Mouse (Mus musculus) brain, embryonic 14.5 days (tissue): ENCODE measurements around the gene Kcnj6. TPM values are rescaled to one million over a fixed set of nuclear protein-coding genes. Genes with fewer than 3 reads are reported as not detected.

Experiments used
- DNase-seq: peaks from one replicate; pipeline ENCODE4 v3.0.0-alpha.2; 2011; ENCODE audit warnings: low read depth
- CTCF ChIP-seq: fragments of 200-500 bp; IDR thresholded peaks from 2 replicates; pipeline ENCODE4 v1.5.1; 2012; ENCODE audit warnings: inconsistent platforms, mild to moderate bottlenecking, moderate library complexity, borderline replicate concordance; ENCODE audit not compliant: insufficient read depth, insufficient read length; ENCODE audit errors: extremely low read depth
- POLR2A ChIP-seq: fragments of 200-500 bp; IDR thresholded peaks from 2 replicates; pipeline ENCODE4 v1.6.1; 2012; ENCODE audit warnings: mild to moderate bottlenecking, inconsistent platforms, borderline replicate concordance; ENCODE audit not compliant: poor library complexity, insufficient read depth, insufficient read length, severe bottlenecking; ENCODE audit errors: extremely low read depth
- polyA plus RNA-seq: library from polyadenylated mRNA; depleted of rRNA; stranded (reverse); fragments of >200 nt; gene quantifications from 2 replicates; pipeline ENCODE4 v1.2.3, GENCODE M21; 2012

Gene Kcnj6
- polyA plus RNA-seq, 1 experiment, result 4.0 TPM

- TF ChIP-seq POLR2A, result no peak
- TF ChIP-seq CTCF, result no peak
- peak; percentile 87 for DNase-seq
Observed at GRCm38 (mm10) chr16:94919177-94919576, 78.3 kb downstream of the Kcnj6 start.

GRCm38 (mm10) chr16:94906026-94906425 lies 91.5 kb downstream of the Kcnj6 start:
- DNase-seq, result no peak
- TF ChIP-seq POLR2A (no peak), CTCF (no peak)

GRCm38 (mm10) chr16:94898832-94899231 lies 98.7 kb downstream of the Kcnj6 start:
- TF ChIP-seq POLR2A (no peak), CTCF (no peak)
- DNase-seq, result no peak

- no peak for TF ChIP-seq POLR2A
- TF ChIP-seq CTCF, result no peak
- DNase-seq, result no peak
Observed at GRCm38 (mm10) chr16:94892162-94892650, 105.3 kb downstream of the Kcnj6 start.

- TF ChIP-seq CTCF (no peak), POLR2A (no peak)
Observed at GRCm38 (mm10) chr16:94890581-94890980, 106.9 kb downstream of the Kcnj6 start.

GRCm38 (mm10) chr16:94890056-94890455 lies 107.4 kb downstream of the Kcnj6 start:
- TF ChIP-seq CTCF (no peak), POLR2A (no peak)
- DNase-seq, result peak; percentile 72

More at GRCm38 (mm10) chr16:94890581-94890980, 106.9 kb downstream of the Kcnj6 start:
- no peak for DNase-seq

GRCm38 (mm10) chr16:94888554-94888953 lies 108.9 kb downstream of the Kcnj6 start:
- DNase-seq, result no peak
- TF ChIP-seq POLR2A (no peak), CTCF (no peak)

GRCm38 (mm10) chr16:94886398-94886797 lies 111.1 kb downstream of the Kcnj6 start:
- DNase-seq, result no peak
- TF ChIP-seq CTCF (no peak), POLR2A (no peak)

GRCm38 (mm10) chr16:94885062-94885461 lies 112.4 kb downstream of the Kcnj6 start:
- TF ChIP-seq POLR2A (no peak), CTCF (no peak)
- DNase-seq, result peak; percentile 78

- no peak for DNase-seq
Observed at GRCm38 (mm10) chr16:94883909-94884308, 113.6 kb downstream of the Kcnj6 start.

GRCm38 (mm10) chr16:94883196-94883595 lies 114.3 kb downstream of the Kcnj6 start:
- no peak for DNase-seq
- TF ChIP-seq POLR2A (no peak), CTCF (no peak)

More at GRCm38 (mm10) chr16:94883909-94884308, 113.6 kb downstream of the Kcnj6 start:
- TF ChIP-seq POLR2A, result no peak
- TF ChIP-seq CTCF, result no peak

GRCm38 (mm10) chr16:94882111-94882510 lies 115.4 kb downstream of the Kcnj6 start:
- DNase-seq, result no peak
- TF ChIP-seq CTCF (no peak), POLR2A (no peak)

- DNase-seq, result peak; percentile 76
- TF ChIP-seq POLR2A, result no peak
- no peak for TF ChIP-seq CTCF
Observed at GRCm38 (mm10) chr16:94872614-94873272, 124.8 kb downstream of the Kcnj6 start.

GRCm38 (mm10) chr16:94868354-94868753 lies 129.1 kb downstream of the Kcnj6 start:
- no peak for DNase-seq
- TF ChIP-seq CTCF (no peak), POLR2A (no peak)
